Mouse (Mus musculus): ENCODE measurements at regions not wholly inside any gene's neighbourhood (a gene's known extent, or its start where the extent isn't known, plus 50 kb on each side); places are given as distances from the start of the nearest gene placed in this dataset.
A peak's percentile ranks its signal among the peaks of the same experiment; 100 is the strongest.

DNA sequence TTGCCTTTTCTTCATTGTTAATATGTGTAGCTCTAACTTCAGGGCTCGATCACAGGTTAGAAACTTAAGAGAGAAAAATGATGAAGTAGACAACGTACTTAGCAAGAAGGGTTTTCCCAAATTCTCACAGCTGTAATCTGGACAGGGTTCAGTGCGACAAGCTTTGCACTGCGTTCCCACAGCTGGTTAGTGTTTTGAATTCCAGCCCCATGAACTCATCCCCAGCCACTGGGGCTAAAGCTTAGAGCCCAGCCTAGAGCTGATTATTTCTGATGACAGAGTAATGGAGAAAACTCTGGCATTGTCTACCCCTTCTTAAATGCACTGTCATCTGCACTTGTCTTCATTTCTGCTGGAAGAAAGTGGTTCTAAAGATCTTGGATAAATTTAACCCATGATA, 319.7 kb upstream of the Jag1 start:
- peak; percentile 57 for DNase-seq (ENCODE audit: low spot score)

DNA sequence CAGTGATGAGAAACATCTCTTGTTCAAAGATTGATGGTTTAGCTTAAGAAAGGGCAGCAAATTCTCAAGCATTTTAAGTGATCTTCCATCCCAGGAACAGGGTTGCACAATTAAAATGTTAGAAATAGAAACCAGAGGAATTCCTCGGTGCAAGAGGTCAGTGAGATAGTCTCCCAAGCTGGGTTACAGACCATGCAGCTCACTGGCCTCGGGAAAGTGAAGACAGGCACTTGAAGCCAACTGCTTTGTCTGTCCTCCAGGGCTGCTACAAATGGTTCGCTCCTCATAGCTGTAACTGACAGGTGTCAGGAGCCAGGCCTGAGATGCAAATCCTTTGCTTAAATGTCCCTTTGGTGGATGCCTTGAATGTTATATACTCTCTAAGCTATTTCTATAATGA, 306.2 kb upstream of the Jag1 start:
- DNase-seq (ENCODE audit: low spot score): peak; percentile 30

DNA sequence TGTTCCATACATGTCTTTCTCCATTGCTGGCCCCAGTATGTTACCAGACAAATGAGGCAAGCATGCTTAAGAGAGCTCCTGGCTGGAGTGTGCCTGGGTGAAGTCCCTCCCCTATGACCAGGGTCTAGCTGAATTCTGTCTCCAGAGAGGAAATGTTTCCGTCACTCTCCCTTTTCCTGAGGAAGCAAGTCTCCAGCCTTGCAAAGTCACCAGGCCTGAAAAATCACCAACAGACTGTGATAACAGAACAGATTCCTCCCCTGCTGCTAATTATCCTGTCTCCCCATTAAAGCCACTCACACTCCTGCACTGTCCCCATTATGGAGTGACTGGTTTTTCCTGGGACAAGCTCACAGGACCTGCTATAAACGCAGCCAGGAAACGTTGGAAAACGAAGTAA, 303.2 kb upstream of the Jag1 start:
- DNase-seq (ENCODE audit: low spot score): peak; percentile 69

DNA sequence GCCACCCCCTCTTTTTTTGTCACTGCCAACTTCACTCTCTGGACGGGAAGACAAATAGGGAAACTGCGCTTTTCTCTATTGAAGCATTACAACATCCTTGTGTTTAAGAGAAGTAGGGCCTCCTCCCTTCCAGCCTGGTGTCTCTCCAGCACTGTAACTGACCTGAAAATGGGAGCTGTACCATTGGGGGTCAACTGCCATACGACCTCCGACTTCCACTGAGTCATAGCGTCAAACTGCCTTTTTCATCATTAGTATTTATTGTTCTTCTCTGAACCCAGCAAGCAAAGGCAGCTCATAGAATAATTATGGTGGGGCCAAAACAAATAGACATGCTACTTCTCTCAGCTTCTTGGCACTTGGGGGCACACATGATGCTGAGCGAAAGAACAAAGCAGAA, 301.2 kb upstream of the Jag1 start:
- no peak for DNase-seq (ENCODE audit: low spot score)

DNA sequence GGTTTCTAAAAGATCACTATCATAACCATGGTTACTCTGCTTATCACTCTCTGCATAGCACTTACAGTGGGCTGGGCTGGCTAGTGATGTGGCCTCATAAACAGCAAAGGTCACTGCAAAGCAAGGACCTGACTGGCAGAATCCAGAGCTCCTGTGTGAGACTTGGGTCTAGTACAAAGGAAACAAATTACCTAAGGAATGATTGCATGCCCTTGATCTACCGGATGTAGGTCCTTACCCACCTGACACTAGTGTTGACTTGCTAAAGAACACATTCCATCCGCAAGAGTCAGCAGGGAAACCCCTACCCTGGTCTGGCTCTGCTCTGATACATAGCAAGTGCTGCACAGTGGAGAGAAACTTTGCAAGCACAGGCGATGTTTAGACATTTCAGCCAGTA, 297.0 kb upstream of the Jag1 start:
- no peak for DNase-seq (ENCODE audit: low spot score)

DNA sequence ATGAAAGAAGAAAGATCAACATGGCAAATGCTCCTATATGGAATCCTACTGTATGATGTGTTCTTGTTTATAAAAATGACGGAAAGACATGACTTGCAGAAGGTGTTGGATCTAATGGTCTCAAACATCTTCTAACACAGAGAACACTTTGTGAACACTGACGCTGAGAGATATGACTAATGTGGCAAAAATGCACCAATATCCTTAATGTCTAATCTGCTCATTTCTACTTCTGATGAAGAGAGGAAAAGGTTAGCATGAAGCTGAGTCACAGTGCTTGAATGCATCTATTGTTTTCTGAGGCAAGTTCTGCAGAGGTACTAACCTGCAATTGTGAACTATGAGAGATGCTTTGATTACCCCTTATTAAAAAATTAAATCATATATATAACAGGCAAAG, 293.2 kb upstream of the Jag1 start:
- no peak for DNase-seq (ENCODE audit: low spot score)

DNA sequence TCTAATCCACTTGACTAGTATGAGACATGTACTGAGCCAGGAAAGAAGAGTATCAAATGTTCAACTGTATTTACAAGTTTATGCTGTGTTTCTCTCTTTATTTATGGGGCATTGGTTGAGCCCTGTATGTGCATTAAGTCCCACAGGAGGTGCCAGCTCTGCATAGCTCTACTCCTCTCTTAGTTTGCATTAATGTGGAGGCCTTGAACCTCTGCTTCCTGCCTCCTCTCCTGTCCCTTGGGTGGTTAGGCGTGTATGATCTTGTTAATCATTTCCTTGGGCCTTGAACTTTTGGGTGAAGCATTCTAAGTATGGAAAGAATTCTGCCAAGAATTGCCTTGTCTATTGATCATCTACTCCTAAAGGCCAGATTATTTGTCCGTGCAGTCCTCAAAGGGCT, 291.9 kb upstream of the Jag1 start:
- DNase-seq (ENCODE audit: low spot score): no peak

DNA sequence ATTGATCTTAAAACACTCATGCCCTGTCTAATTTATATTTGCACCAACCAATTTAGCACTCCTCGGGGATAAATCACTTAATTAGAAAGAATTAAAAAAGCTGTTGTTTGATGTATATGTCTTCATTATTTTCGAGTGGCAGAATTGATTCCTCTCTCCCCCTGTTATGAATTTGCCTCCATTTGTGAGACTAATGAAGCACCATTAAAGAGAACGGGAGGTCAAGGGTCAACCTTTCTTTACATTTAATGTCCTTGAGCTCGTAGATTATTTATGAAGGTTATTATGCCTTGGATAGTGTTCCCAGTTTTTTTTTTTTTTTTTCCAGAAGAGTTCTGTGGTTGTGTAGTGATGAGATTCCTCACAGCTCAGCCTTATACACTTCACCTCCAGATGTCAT, 277.0 kb upstream of the Jag1 start:
- no peak for DNase-seq (ENCODE audit: low spot score)

DNA sequence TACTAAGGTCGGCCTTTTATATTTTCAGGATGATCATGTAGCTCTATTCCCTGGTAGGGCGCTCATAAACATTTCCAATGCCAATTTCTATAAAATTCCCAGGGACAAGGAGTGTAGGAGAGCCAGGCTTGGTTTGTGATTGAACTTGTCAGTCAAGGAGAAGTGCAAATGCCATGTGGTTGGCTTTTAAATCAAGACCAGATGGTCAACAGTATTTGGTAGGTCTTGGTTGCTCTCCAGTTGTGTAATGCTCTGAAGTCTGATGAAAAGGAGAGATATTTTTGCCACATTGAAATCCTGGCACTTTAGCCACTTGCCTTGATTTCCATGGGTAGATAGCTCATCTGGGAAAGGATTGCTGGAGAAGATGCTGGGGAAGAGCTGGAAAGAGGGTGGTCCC, 263.4 kb upstream of the Jag1 start:
- DNase-seq (ENCODE audit: low spot score): no peak

DNA sequence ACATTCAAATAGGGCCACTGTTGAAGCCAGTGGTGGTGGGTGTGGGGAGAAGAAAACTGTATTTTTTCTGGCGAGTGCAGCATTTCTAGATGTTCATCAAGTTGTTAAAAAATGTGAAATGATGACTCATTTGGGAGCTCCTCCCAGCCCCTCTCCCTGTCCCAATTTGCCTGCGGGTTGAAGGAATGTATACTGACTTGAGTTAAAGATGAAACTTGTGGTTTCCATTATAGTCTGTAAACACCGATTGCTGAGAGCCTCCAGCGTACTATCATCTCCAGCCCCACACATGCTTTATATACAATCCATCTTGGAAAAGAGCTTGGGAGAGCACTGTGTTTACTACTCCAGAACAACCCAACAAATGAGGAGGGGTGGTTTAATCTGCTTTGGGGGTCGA, 258.9 kb upstream of the Jag1 start:
- no peak for DNase-seq (ENCODE audit: low spot score)

DNA sequence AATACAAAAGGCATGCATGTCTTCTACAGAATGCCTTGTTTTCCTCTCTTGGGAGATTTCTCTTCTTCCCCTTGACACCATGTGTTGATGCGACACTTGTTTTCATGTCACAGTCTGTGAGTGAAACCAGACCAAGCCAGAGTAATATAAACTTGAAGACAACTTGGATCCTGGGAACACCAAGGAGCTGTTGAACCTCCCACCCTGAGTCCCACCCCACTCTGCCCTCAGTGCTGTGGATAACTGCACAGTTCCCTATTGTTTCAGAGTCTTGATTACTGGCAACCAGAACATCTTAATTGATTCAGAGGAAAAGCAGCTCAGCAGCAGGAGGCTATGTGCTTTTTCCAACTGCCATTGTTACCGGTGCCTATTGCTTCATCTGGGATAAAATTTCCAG, 254.6 kb upstream of the Jag1 start:
- DNase-seq (ENCODE audit: low spot score): no peak

DNA sequence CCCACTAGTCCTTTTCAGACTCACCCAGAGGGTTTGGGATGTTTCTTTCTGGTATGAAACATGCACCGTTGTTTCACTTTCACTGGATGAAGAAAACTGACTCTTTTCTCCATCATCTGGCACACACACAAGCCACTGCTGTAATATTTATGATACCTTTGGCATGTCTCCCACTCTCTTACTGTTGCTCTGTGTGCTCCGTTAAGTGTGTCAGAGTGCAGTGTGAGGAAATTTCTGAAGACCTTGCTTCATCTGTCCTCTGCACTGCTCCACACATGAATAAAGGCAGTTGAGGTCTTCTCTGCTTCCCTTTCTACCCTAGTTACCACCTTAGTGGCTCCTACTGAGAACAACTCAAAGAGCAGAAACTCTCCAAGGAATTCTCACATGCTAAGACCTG, 246.6 kb upstream of the Jag1 start:
- DNase-seq (ENCODE audit: low spot score): no peak

DNA sequence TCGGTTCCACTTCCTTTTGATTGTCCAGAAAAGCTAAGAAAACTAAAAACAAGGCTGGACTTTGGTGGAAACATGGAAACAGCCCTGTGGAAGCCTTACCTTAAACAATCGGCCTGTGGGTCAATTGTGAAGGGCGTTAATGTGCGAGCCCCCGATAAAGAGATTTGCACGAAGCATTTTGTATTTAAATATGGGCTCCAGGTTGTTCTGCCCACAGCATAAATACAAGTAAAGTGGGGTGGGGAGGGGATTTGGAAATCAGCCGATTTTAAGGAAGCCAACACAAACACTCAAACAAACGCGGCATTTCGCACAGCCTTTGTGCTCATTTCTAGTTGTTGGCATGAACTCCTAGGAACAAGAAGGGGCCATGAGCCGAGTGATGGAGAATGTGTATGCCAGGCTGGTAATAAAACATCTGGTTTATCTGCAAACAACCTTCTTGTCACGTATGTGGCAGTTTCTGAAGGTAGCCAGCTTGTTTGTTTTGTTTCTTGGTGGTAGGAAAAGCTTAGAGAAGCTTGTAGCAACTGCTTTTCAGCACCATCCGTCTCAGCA, 240.8 kb upstream of the Jag1 start:
- peak; percentile 13 for DNase-seq (ENCODE audit: low spot score)

DNA sequence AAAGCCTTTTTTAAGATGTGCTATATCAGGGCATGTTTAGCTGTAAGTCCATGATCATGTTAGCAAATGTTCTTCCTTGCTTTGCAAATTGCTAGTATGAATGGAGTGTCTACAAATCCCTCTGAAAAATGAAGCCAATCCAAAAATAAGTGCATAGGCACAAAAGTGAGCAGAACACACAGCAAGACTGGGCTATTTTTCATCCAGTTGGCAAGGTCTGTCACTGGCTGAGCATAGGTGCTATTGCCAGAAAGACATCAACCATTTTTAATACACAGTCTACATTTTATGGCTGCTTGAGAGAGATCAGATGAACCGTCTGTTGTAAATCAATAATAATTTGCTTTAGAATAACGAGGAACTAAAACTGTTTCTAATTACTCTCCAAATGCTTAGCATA, 227.3 kb upstream of the Jag1 start:
- DNase-seq (ENCODE audit: low spot score): no peak

DNA sequence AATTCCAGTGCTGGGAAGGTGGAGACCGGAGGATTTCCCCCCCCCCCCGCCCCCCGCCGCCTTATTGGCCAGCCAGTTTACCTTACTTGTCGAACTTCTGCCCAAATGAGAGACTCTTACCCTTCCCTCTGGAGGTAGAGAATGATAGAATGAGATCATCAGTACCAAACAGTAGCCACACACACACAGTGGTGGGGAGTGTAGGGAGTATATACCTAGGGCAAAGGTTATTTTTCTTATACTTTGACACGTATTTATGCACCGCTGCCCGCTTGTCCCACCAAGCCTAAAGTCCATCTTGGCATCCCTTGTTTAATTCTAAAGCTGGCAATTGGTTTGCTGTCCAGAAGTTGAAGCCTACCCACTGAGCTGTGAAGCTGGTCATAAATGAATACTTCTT, 213.6 kb upstream of the Jag1 start:
- no peak for DNase-seq (ENCODE audit: low spot score)

DNA sequence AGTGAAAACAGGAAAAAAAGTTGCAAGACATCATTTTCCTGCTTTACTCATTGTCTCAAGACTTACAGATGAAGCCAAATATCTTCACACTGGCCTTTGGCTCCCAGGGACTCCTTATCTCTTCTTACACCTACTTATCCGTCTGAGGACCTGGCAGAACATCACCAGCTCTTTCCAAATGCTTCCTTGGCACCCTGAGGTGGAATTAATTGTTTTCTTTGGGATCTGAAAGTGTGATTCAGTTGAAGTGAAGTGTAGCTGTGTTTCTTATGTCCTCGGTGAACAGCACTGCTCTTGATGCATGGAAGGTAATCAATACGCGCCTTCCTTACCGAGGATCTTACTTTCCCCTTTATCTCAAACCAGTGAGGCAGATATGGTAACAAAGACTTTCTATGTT, 207.0 kb upstream of the Jag1 start:
- no peak for DNase-seq (ENCODE audit: low spot score)

DNA sequence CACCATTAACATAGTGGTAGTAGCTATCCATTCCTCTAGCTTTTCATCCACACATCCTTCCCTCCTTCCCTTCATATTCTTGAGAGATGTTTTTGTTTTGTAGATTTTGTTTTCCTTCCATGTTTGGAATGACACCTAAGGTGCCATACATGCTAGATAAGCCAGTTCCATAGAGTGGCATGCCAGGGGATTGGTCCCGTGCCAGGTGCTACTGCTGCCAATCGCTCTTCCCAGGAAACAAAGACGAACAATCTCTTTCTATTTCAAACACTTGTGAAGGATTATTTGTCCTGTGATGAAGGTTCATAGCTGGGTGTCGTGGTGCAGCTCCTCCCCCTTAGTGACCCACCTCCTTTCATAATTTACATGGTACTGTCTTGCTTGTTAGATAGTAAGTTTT, 194.1 kb upstream of the Jag1 start:
- DNase-seq (ENCODE audit: low spot score): no peak

DNA sequence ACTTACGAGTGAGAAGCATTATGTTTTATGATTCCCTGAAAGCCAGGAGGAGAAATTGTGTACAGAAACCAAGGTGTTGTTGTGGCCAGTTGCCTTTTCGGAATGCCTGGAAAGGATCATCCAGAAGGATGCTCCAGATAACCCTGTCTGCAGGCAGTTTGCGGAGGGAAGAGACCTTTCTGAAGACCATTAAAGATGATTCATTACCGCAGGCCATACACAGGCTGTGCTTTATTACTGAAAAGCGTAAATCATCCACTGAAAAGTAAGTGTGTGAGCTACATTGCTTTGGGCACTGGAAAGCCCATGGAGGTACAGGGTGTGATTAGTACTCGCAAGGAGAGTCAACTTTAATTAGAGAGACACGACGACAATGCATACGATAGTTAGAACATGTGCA, 191.7 kb upstream of the Jag1 start:
- no peak for DNase-seq (ENCODE audit: low spot score)

DNA sequence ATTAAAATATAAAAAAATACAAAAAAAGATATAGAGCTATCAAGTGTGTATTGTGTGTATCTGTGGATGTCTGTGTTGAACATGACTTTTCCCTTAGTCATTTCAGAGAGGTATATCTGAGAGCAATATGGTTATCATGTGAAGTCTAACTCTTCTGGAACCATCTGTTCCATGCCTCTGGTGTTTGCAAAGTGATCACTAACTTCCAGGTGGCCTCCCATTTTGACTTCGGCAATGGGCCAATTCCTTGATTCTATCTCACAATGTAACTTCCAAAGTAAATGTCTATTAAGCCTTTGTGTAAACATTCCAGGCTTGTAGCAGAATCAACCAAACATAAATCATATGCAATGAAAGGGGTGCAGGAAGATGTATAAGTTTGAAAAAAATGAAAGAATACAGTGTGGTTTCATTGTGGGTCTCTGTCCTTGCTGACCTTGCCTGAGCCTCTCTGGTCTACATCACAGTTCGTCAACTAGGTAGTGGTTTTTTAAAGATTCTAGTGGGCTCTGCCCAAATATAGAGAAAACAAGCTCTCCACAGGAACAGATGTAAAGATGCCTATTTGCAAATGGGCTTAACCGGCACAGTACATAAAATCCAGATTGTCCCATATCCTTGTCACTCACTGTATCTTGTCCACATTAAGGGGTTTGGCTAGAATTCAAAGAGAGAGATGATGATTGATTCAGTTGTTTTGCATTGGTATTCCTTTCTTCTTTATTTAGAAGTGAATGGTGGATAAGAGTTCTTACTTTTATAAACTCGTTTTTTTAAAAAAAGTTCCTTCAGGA, 185.2 kb upstream of the Jag1 start:
- DNase-seq (ENCODE audit: low spot score): no peak

DNA sequence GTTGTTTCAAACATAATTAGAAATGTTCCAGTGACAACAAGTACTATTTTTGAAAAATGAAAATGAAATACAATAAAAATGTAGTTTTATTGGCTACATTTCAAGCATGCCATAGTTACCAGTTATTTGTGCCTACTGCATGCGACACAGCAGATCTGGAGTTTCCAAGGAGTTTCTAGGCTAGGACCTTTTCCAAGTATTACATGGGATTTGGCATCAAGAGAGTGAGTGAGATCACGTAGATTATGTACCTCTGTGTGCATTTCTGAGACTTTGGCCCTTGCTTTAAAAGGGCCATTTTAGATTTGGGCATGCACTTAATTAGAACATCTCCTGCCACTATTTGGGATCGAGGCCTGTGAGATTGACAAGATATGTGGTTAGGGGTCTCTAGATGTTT, 172.8 kb upstream of the Jag1 start:
- DNase-seq (ENCODE audit: low spot score): no peak

DNA sequence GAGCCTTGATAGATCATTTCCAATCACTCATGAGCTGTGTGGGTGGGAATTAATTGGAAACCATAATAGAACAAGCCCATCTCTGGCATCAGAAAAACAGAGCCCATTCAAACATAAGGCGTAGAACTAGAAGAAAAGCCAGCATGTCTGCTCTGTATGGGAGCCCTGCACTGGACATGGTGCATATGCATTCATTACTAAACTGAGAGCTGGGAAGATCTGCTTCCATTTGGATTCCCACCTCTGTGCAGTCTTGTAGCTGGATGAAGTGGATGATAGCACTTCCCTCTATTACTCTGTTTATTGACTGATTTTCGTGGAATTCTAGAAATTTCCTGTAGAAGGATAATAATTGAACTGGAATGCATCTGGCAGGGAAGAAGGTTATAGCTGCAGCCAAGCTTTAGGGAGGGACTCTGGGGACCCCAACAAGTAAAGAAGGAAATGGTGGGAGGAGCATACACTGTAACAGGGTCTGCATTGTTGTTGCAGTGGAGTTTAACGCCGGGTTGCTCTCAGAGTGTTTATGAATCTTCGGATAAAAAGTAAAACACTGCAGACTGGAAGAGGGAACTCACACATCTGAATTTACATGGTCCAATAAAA, 155.2 kb upstream of the Jag1 start:
- no peak for DNase-seq (ENCODE audit: low spot score)

DNA sequence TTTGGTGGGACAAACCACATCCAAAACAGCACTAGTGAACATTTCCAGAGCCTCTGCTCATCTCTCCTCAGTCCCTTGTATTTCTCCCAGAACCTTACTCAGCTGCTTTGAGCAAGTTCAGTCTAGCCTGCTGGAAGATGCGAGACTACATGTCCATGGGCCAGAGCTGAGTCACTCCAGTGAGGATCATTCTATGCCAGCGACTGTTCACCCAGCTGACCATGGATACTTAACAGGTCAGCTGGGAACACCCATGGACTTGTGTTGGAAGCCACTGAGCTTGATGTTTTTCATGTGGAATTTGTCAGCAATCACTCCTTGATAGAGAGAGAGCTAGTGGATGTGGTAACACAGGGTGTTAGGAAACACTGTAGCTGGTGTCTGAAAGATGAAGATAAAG, 146.5 kb upstream of the Jag1 start:
- peak; percentile 29 for DNase-seq (ENCODE audit: low spot score)

DNA sequence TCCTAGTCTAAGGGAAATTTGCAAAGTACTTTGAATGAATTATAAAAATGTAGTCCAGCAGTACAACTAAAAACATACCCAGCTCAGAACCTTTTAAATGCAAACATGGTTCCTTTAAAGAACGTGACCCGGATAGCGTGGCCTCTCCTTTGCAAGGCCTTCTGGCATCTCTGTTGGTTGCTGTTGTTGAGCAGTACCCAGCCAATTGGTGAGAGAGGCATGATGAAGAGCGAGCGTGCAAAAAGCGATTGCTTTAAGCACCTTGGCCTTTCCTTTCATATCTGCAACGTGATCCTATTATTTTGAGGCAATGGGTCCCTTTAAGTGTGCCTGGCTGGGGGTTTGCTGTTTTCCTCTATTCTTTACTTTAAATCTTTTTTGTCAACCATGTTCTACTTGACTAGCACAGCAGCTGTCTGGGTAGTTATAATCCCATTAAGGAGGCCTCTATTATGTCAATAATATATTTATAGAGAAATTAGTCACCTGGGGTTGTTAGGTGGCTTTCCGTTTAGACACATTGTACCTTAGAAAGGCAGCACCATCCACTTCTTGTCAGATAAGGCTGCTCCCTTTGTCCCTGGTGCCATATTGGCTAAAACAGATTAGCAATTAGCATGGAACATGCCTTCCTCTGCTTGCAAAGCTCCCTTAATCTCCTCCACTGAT, 141.5 kb upstream of the Jag1 start:
- no peak for DNase-seq (ENCODE audit: low spot score)

Measured in heart, adult 8-10 months (tissue).